Mouse (Mus musculus) central nervous system, embryonic 11.5 days (tissue): ENCODE data around the gene Mbtd1. TPM values are rescaled to one million over a fixed set of nuclear protein-coding genes. Genes with fewer than 3 reads are reported as not detected.

Experiments
- polyA plus RNA-seq: library from polyadenylated mRNA; depleted of rRNA; stranded (reverse); fragments of >200 nt; gene quantifications from 2 replicates; pipeline ENCODE4 v1.2.3, GENCODE M21; 2012; rRNA removed

The Mbtd1 gene
- polyA plus RNA-seq: 49.2 and 62.0 TPM in 2 replicates

DNA sequence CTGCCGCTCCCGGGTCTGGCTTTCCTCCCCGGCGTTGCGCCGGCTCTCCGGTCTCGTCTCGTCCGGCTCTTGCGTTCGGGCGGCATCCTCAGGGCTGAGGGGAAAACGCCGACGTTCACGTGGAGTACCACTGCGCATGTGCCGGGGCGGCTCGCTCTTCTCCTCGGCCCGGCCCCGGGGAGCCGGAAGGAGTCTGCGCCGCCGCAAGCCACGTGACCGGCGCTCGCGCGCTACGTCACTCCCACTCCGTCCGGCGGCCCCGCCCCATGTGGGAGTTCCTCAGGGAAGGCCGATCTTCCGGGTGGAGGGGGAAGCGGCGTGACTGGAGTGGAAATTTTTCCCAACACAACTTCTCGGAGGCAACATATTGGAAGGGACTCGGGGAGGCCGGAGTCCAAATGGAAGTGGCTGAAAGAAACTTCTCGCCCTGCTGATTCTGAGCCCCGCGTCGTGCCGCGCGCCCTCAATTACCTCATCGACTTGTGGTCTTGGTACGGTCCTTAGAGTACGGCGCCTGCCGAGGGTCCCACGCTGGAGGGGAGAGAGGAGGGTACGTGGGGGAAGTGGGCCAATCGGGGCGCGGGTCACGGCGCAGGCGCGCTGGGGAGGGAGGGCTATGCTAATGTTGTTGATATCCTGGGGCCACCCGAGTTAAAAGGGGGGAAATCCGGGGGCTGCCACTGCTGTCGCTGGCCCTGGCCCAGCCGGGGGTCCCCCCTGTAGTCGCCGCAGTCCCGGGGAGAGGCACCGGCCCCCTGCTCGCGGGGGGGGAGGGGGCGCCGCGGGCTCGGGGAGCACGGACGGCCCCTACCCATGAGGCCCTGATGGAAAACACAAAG lies at the start of gene Mbtd1, which contains the start of gene Utp18:
Gene Mbtd1 (plus strand): TSS at position 281 of the 839 bp plus-strand sequence.
Gene Utp18 (minus strand): TSS at position 195 of the 839 bp plus-strand sequence.

DNA sequence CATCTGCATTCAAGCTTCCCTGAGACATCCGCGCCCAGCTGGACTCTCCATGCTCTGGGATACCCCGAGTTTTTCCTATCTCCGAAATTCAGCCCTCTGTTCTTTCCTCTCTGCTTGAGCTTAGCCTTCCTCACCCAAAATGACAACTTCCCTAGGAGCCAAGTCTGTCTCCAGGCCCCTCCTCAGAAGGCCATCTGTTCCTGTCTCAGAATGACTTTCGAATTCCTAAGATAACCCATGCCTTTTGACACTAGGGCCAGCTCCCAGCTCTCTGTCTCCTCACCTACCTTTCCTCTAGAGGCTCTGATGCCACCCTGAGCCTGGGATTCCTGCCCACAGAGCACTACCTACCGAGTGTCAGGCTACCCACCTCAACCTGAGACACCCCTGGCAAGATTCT lies 70.5 kb downstream of the Mbtd1 start, which contains the start of gene Nme2:
Gene Nme2 (minus strand): TSS at position 101 of the 400 bp plus-strand sequence.

DNA sequence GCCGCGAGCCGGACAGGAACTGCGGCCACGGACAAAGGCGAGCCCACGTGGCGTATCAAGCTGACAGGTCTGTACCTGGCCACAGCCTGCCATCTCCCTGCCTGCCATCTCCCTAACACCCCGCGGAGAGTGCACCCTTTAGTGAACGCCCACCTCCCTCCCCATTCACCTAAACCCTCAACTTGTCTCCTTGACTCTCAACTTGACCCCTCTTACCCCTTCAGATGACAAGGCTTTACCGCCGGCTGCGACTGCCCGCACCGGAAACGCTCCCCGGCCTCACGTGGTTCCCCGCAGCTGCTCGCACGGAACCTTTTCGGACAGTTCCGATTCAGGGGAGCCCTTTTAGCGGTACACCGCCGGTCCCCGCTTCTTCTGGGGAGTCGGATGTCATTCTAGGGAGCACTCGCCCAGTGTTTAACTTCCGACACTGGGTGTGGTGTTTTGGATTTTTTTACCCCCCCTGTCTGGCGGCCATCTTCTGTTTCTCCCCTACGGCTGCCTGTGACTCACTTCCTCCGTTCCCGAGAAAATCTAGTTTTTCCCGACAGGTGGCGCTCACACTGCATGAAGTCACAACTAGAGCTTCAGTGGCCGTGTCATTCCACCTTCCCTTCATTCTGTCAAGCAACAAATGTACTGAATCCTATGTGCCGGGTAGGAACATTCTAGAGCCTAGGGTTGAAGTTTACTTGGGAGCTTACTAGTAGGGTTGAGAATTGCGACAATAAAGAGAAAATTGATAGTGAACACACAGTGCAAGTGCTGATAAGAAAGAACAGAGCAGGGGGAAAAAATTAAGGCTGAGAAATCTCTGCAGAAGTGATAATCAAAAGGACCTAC lies 82.6 kb downstream of the Mbtd1 start, which contains the start of the genes Gm20390 and Nme1:
Gene Gm20390 (minus strand): TSS at position 289 of the 843 bp plus-strand sequence.
Gene Nme1 (minus strand): TSS at position 517 of the 843 bp plus-strand sequence.

DNA sequence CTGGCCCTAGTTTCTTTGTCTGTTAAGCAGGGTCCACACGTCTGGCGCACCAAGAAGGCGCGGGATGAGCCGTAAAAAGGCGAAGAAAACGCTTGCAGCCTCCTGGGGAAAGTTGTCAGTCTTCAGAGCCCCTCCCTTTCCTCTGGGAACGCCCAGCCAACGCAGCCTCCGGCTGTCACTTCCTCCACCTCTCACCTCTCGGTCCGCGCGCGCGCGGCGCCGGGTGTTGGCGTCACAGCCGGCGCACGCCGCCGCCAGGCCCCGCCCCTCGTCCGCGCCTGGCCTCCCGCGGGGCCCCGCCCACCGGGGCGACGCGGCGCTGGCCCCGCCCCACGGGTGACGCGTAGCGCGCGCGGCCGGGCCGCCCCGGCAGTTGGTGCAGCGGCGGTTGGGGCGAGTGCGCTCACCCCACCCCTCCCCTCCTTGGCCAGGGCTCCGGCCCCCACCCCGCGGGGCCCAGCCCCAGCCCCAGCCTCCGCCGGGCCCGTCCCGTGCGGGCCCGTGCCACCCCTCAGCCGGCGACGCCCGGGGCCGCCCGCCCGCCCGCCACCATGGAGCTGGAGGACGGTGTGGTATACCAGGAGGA lies 110.2 kb downstream of the Mbtd1 start, which contains the start of gene Spag9:
Gene Spag9 (plus strand): TSS at position 372 of the 586 bp plus-strand sequence.

Other genes starting within 250 kb of the Mbtd1 start
- 29.0 and 42.0 TPM in 2 replicates for gene Utp18, start 86 bp upstream of the Mbtd1 start, polyA plus RNA-seq
- gene Nme2, start 70.4 kb downstream of the Mbtd1 start, polyA plus RNA-seq: 111 and 317 TPM in 2 replicates
- 228 and 431 TPM in 2 replicates for gene Gm20390, start 82.4 kb downstream of the Mbtd1 start, polyA plus RNA-seq
- 263 and 406 TPM in 2 replicates for gene Nme1, start 82.7 kb downstream of the Mbtd1 start, polyA plus RNA-seq
- gene Spag9, start 110.2 kb downstream of the Mbtd1 start, polyA plus RNA-seq: 74.9 and 93.0 TPM in 2 replicates